Mouse (Mus musculus): ENCODE data around the gene Gm6020.

GRCm38 (mm10) chr19:61199316-61199715 lies 15.6 kb downstream of the Gm6020 start:
- TF ChIP-seq GATA1 (IDR thresholded peaks at IDR 0.05; ENCODE audit: borderline replicate concordance, low read length) (no peak), CTCF (IDR thresholded peaks at IDR 0.05; ENCODE audit: low read depth, low read length) (no peak)
